Mouse (Mus musculus) embryo, embryonic 10.5 days (tissue): ENCODE measurements around the gene Josd2.

Experiments used
- DNase-seq: peaks from one replicate; pipeline ENCODE4 v3.0.0-alpha.2; 2015; ENCODE audit warnings: low spot score

Josd2 gene

DNA sequence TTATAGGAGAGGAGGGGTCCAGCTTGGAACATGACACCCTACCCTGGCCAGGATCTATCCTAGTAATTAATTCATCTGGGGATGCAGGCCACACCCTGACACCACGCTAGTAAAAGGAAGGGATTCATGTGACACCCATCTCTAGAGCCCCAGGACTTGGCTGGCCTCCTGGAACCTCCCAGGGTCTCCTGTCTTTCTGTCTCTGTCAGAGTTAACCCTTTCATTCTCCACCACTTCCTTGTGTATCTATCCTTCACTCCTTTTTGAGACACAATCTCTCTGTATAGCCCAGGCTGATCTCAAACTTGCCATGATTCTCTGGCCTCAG is 4.7 kb downstream of the Josd2 start:
- no peak for DNase-seq

DNA sequence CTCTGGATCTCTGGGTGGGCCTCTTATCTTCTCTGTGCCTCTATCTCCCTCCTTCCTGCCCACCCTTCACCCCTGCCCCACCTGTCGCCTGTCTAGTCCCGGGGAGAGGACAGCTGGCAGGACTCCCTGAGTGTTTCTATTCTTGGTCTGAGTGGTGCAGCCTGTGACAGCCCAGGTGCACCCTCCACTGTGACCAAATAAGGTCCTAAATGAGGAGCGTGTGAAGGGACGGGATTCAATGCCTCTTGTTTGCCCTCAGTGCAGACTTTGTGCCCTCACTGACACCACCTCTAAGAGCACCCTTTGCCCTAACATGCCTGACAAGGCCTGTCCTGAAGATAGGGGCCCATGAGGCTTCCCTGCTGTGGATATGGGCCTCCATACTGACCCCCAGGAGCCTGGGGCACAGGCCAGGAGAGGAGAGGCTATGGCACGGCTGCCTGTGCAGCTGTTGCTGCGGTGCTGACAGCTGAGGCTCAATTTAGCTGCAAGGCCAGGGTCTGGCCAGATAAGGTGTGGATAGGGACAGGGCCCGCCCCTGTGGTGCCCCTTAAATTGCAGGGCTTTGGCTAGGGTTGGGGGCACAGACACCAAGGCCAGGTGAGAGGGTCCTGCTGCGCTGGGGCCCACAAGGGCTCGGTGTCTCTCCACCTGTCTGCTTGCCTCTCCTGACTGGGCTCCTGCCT is 5.3 kb downstream of the Josd2 start:
- DNase-seq = no peak

DNA sequence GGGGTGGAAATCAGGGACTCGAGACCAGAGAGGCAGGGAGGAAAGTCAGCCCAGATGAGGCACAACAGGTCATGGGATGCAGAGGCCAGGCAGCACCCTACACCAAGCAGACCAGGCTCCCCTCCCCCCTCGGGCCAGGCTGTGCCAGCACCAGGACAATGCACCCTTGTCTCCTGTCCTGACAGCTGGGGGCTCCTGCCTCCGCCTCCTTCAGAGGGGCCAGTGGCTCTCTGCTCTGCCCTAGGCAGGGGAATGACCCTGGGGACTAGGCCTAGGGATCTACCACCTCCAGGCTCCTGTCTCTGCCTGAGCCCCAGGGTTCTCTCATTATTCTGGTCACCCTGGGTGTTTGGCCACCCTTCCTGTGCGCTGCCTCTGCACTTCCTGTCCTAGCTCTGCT is 6.6 kb downstream of the Josd2 start:
- peak; percentile 47 for DNase-seq

DNA sequence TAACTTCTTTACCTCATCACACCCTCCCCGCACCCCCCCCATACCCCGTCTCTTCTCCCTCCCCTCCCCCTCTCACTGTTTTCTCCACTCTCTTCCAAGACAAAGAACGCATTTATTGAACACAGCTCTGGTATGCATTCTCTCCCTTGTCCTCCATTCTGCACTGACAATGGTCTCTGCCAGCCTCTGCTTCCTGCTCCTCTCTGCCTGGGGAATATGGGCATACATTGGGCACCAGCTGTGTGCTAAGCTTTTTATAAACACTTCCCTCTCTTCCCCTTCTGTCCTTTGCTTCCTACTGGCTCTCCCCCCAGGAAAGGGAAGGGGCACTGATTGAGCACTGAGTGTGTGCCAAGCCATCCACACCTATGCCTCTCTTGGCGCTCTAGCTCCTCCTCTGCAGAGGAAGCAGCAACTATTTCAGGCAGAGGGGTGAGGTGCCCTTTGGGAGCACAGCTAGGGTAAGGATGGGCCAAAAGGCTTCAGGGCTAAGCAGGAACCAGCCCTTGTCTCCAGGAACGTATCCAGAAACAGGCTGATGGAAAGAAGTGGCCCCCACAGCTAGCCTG is 7.3 kb downstream of the Josd2 start:
- DNase-seq = no peak

- DNase-seq = no peak
These were observed 15.2 kb downstream of the Josd2 start for GRCm38 (mm10) chr7:44482836-44483435.

- DNase-seq = no peak
These were observed 16.3 kb downstream of the Josd2 start for GRCm38 (mm10) chr7:44484109-44484508.

GRCm38 (mm10) chr7:44484841-44485571 is 17.2 kb downstream of the Josd2 start:
- DNase-seq = peak; percentile 91

GRCm38 (mm10) chr7:44485572-44486195 is 17.9 kb downstream of the Josd2 start:
- DNase-seq = no peak

DNA sequence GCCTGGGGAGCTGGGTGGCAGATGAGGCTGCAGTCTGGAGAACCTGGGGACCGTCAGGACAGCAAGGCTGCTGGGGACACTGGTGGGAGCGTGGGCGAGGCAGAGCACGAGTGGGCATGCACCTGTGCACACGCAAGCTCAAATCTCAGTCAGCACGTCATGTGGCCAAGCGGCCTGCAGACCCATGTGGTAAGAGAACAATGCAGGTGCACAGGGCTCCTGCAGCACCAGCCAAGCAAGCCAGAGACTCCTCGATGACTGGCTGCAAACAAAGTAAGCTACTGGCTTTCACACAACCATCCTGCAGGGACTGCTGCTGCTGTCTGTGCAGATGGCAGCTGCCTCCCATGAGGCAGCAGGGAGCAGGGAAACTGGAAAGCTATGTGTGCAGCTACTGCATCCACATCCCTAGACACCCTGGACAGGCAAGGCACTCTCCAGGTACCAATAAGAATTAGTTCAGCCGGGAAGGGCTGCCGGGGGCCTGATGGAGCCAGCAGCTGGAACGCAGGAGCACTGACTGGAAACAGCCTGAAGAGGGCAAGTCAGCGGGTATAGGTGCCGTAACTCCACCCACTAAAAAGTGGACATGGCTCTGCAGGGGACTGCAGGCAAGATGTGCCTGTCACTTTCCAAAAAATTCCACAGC is 19.3 kb downstream of the Josd2 start:
- no peak for DNase-seq

- DNase-seq = no peak
These were observed 20.2 kb downstream of the Josd2 start for GRCm38 (mm10) chr7:44487936-44488335.

DNA sequence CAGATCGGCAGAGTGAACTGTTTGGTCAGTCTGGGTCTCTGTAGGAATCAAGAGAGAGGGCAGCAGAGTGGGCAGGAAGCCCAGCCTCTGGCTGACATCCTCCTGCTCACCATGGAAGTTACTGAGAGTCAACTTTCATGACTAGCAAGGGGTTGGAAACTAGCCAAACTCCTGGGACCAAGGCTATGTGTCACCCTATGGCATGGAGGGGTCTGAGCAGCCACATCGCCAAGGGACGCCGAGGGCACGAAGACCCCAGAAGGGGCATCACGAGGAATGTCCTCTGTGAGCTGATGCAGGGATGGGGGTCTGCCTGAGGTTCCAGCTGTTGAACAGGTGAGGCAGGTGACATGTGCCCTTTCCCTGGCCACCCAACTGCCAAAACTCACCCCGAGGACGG is 20.8 kb downstream of the Josd2 start:
- no peak for DNase-seq

- no peak for DNase-seq
These were observed 22.5 kb downstream of the Josd2 start for GRCm38 (mm10) chr7:44490281-44490680.

DNA sequence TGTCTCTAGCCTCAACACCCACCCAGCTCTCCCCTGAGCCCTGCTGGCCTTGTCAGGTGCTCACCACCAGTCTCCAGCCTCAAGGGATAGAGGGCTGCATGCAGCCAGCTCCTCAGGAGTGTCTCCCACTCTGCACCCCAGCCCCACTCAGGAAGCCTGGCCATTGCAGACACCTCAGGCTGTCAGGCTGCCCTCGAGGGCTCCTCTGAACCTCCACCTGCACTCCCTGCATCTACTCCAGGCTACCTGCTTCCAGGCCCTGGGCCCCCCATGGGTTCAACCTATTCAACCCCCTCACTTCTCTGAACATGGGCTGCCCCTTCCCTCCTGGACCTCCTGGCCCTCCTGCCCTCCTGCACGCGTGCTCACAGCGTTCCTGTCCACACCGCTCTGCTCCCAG is 23.6 kb downstream of the Josd2 start:
- DNase-seq = no peak

- no peak for DNase-seq
These were observed 24.5 kb downstream of the Josd2 start for GRCm38 (mm10) chr7:44492166-44492826.

- no peak for DNase-seq
These were observed 26.9 kb downstream of the Josd2 start for GRCm38 (mm10) chr7:44494681-44495080.

GRCm38 (mm10) chr7:44495086-44495485 is 27.3 kb downstream of the Josd2 start:
- DNase-seq = no peak

DNA sequence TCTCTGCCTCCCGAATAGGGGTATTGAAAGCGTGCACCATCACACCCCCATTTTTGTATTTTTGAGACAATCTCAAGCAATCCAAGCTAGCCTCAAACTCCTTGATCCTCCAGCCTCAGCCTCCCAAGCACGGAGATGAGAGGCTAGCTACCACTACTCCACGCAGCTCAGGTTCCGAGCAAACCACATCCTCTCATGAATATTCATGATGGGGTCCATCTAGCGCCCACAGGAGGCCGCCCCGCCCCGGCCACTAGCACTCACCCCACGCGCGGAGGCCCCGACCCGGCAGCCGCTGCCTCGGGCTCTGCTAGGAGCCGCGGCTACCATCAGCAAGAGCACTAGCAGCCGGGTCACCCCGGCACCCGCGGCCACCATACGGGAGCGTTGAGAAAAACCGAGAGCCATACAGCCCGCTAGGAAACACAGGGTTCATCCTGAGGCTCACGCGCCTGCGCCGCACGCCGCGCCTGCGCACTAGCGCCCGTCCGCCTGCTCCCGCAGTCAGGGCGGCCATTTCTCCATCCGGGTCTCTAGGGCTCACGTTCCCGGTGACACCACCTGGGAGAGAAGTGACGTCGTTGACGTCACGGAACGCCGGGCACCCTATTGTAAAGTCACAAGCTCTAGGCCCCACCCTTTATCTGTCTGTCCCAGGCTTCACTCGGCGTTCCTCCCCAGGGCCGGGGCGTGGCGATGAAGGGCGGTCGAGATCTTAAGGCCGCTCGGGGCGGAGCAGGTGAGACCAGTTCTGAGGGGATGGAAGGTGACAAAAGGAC is 28.4 kb downstream of the Josd2 start, which contains the start of the genes Emc10 and Fam71e1:
Emc10 (minus strand) TSS at position 538 of the 779 bp plus-strand sequence.
Fam71e1 (plus strand) TSS at position 590 of the 779 bp plus-strand sequence.
- peak; percentile 99 for DNase-seq

DNA sequence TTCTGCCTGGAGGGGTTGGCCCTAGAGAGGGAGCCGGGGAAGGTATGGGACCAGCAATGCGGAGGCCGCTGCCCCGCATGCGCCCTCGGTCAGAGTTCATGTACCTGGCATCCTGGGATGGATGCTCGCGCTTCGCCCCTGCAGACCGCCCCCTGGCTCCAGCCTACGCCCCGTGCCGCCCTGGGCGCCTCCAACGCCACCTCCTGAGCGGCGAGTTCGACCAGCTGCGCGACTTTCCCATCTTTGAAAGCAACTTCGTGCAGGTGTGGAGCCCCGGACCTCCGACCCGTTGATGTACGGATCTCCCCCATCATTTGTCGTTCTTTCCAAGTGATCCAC is 29.0 kb downstream of the Josd2 start:
- DNase-seq = no peak

DNA sequence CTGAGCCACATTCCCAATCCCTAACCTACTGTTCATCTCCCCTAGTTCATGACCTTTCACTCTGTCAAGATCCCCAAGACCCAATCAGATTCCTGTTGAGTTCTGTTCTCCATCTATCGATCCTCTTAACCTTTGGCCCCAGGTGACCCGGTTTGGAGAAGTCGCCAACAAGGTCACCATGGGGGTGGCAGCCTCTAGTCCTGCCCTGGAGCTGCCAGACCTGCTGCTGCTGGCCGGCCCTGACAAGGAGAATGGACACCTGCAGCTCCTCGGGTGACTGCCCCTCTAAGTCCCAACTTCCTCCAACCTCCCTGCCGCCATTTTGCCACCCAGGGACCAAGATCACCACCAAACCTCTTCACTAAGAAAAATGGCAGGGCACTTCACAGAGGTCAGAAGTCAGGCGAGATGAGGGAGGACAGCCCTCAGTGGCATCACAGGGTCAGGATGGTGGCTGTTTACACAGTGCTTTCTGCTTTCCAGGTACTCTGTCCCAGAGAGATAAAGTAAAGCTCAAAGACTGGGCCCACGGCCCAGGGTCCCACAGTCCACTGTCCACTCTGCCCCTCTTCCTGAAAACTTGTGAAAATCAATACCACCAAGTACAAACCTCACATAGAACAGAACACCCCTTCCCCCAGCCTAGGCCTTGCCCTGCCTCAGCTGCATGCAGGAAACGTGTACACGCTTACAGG is 29.7 kb downstream of the Josd2 start:
- DNase-seq = no peak

DNA sequence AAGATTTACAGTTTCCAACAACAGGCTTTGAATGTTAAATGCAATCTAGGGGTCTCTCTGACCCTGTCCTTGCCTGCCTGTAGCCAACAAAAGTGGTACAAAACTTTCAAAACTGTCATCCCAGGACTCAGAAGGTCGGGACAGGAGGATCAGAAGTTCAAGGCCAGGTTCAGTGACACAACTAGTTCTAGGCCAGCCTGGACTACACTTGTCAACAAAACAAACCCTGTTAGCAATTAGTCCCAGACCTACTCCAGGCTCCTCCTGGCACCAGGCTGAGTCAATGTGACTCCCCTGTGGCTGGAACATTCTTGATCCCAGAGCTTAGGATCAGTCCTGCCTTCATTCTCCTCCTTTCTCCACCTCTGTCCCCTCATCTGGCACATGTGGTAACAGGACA is 31.1 kb downstream of the Josd2 start:
- no peak for DNase-seq
